Mouse (Mus musculus): ENCODE data around the gene Rbl1.

- no peak for TF ChIP-seq GATA1 (IDR thresholded peaks at IDR 0.05; ENCODE audit: low read length)
- TF ChIP-seq TAL1 (IDR thresholded peaks at IDR 0.05; ENCODE audit: low read length), result no peak
Observed at GRCm38 (mm10) chr2:157138808-157139207, 65.5 kb downstream of the Rbl1 start.
